In genomic region chr9:13483199-13484068, GRCm38 (mm10) we compare ENCODE assay signal across 9 mouse cellular contexts. TPM values are rescaled to one million over a fixed set of nuclear protein-coding genes. Genes with fewer than 3 reads are reported as not detected.
A peak's percentile ranks its signal among the peaks of the same experiment; 100 is the strongest.
DNase-seq lines count a peak whose midpoint lies in the region; ATAC-seq and TF ChIP-seq lines count a peak whose summit lies in the region.
"Had no signal": no experiment of that assay in that cellular context is flagged by ENCODE, and none has a peak within 500 bp of the region (broad histone marks: within the 10 kb centered on the region; RNA-seq: fewer than 3 reads in every experiment).

No protein-coding gene starts in this region.

- ATAC-seq in hindbrain, embryonic 11.5 days (ENCODE audit: low FRiP score) = 0 out of 2 replicates have a peak, but pooled peaks have one; percentile 49
- ATAC-seq in hindbrain, embryonic 13.5 days (ENCODE audit: low FRiP score) = no peak
- peak; percentile 41; the same call in 1 of the 2 replicates for ATAC-seq in neural tube, embryonic 14.5 days (ENCODE audit: low read depth)
- no peak for ATAC-seq in neural tube, embryonic 15.5 days (ENCODE audit: low FRiP score)
- 0 out of 2 replicates have a peak, but pooled peaks have one; percentile 49 for ATAC-seq in hindbrain, postnatal 0 days

- H3K36me3 ChIP-seq in hindbrain, embryonic 11.5 days (ENCODE audit: control insufficient read depth, insufficient read depth, low read length) = no peaks in the 10 kb centered on the region
- H3K36me3 ChIP-seq in hindbrain, embryonic 13.5 days = no peaks in the 10 kb centered on the region
- no peaks in the 10 kb centered on the region for H3K36me3 ChIP-seq in neural tube, embryonic 14.5 days (ENCODE audit: control insufficient read depth, insufficient read depth, low read length)
- H3K36me3 ChIP-seq in neural tube, embryonic 15.5 days = no peaks in the 10 kb centered on the region
- H3K36me3 ChIP-seq in hindbrain, postnatal 0 days (ENCODE audit: insufficient read depth, low read length) = no peaks in the 10 kb centered on the region

- peaks cover 3% of the 10 kb centered on the region; the same call in 1 of the 2 replicates for H3K4me1 ChIP-seq in hindbrain, embryonic 11.5 days (replicated peaks; ENCODE audit: control insufficient read depth, insufficient read depth, low read length)
- peaks cover 33% of the 10 kb centered on the region for H3K4me1 ChIP-seq in hindbrain, embryonic 13.5 days (replicated peaks)
- peaks cover 4% of the 10 kb centered on the region; the same call in 1 of the 2 replicates for H3K4me1 ChIP-seq in neural tube, embryonic 14.5 days (ENCODE audit: control insufficient read depth, insufficient read depth, low read length)
- H3K4me1 ChIP-seq in neural tube, embryonic 15.5 days = peaks cover 22% of the 10 kb centered on the region
- 0 out of 2 replicates have a peak, but pooled peaks cover 10% of the 10 kb centered on the region for H3K4me1 ChIP-seq in hindbrain, postnatal 0 days (ENCODE audit: insufficient read depth, low read length)

- H3K27me3 ChIP-seq in hindbrain, embryonic 11.5 days (ENCODE audit: control insufficient read depth, insufficient read depth, low read length) = no peaks in the 10 kb centered on the region
- H3K27me3 ChIP-seq in hindbrain, embryonic 13.5 days = no peaks in the 10 kb centered on the region
- H3K27me3 ChIP-seq in neural tube, embryonic 14.5 days (ENCODE audit: control insufficient read depth, insufficient read depth, low read length) = no peaks in the 10 kb centered on the region
- no peaks in the 10 kb centered on the region for H3K27me3 ChIP-seq in neural tube, embryonic 15.5 days (replicated peaks)
- H3K27me3 ChIP-seq in hindbrain, postnatal 0 days (ENCODE audit: insufficient read depth, low read length) = no peaks in the 10 kb centered on the region

- WGBS in hindbrain, embryonic 11.5 days = 74% methylated on average over 5 of the region's 5 CpGs
- WGBS in hindbrain, embryonic 13.5 days = 65% methylated on average over 5 of the region's 5 CpGs
- 57% methylated on average over 5 of the region's 5 CpGs for WGBS in neural tube, embryonic 14.5 days
- WGBS in neural tube, embryonic 15.5 days = 63% methylated on average over 5 of the region's 5 CpGs
- 56% methylated on average over 5 of the region's 5 CpGs for WGBS in hindbrain, postnatal 0 days

- no peak for TF ChIP-seq CTCF in hindbrain, postnatal 0 days (IDR thresholded peaks at IDR 0.05; ENCODE audit: low read depth)

- peak; percentile 8 for DNase-seq in hindbrain, embryonic 11.5 days (ENCODE audit: low spot score)
- DNase-seq in hindbrain, postnatal 0 days (ENCODE audit: low spot score) = no peak
- DNase-seq in frontal cortex, postnatal 25 days (ENCODE audit: low spot score in 2 of 2) = no peak
- no peak for DNase-seq in adrenal gland, adult (ENCODE audit: inconsistent age in 2 of 2, low spot score in 1 of 2)

- H3K4me2 ChIP-seq in hindbrain, embryonic 11.5 days (replicated peaks; ENCODE audit: low read depth, low read length) = no peak overlapping the region
- H3K4me2 ChIP-seq in hindbrain, embryonic 13.5 days = no peak overlapping the region
- no peak overlapping the region for H3K4me2 ChIP-seq in neural tube, embryonic 14.5 days (ENCODE audit: low read depth, low read length)
- no peak overlapping the region for H3K4me2 ChIP-seq in neural tube, embryonic 15.5 days
- H3K4me2 ChIP-seq in hindbrain, postnatal 0 days (ENCODE audit: low read depth, low read length) = no peak overlapping the region

- 0 out of 2 replicates have a peak overlapping the region, but pooled peaks have one; percentile 4 for H3K27ac ChIP-seq in hindbrain, embryonic 11.5 days (ENCODE audit: low read depth, low read length)
- H3K27ac ChIP-seq in hindbrain, embryonic 13.5 days = no peak overlapping the region
- H3K27ac ChIP-seq in neural tube, embryonic 14.5 days (ENCODE audit: low read depth, low read length) = no peak overlapping the region
- no peak overlapping the region for H3K27ac ChIP-seq in neural tube, embryonic 15.5 days (replicated peaks)
- no peak overlapping the region for H3K27ac ChIP-seq in hindbrain, postnatal 0 days

- H3K9ac ChIP-seq in hindbrain, embryonic 11.5 days (ENCODE audit: low read depth, low read length) = no peak overlapping the region
- no peak overlapping the region for H3K9ac ChIP-seq in hindbrain, embryonic 13.5 days
- no peak overlapping the region for H3K9ac ChIP-seq in neural tube, embryonic 14.5 days (replicated peaks; ENCODE audit: low read depth, low read length)
- no peak overlapping the region for H3K9ac ChIP-seq in neural tube, embryonic 15.5 days (replicated peaks)
- no peak overlapping the region for H3K9ac ChIP-seq in hindbrain, postnatal 0 days (replicated peaks; ENCODE audit: low read length)

- H3K4me3 ChIP-seq in hindbrain, embryonic 11.5 days (ENCODE audit: low read depth, low read length) = no peak overlapping the region
- H3K4me3 ChIP-seq in hindbrain, embryonic 13.5 days = no peak overlapping the region
- H3K4me3 ChIP-seq in neural tube, embryonic 14.5 days (ENCODE audit: low read depth, low read length) = no peak overlapping the region
- H3K4me3 ChIP-seq in neural tube, embryonic 15.5 days (replicated peaks) = no peak overlapping the region
- no peak overlapping the region for H3K4me3 ChIP-seq in hindbrain, postnatal 0 days (ENCODE audit: low read length)

- H3K9me3 ChIP-seq in hindbrain, embryonic 11.5 days (ENCODE audit: control insufficient read depth, low read length) = no peaks in the 10 kb centered on the region
- H3K9me3 ChIP-seq in hindbrain, embryonic 13.5 days = no peaks in the 10 kb centered on the region
- H3K9me3 ChIP-seq in neural tube, embryonic 14.5 days (ENCODE audit: control insufficient read depth, low read length) = no peaks in the 10 kb centered on the region
- H3K9me3 ChIP-seq in neural tube, embryonic 15.5 days (replicated peaks) = no peaks in the 10 kb centered on the region
- H3K9me3 ChIP-seq in hindbrain, postnatal 0 days (ENCODE audit: low read length) = no peaks in the 10 kb centered on the region

RNA-seq across cellular contexts. Expression of gene Gm17571, which starts 36.9 kb away (rescaled TPM):
- polyA plus RNA-seq in hindbrain, embryonic 11.5 days (2014; fragmentation: Nextera tagmentation; extraction: Ambion mirVana) = not detected in 2 replicates
- not detected in 2 replicates for polyA plus RNA-seq in hindbrain, embryonic 13.5 days (2015; fragmentation: Nextera tagmentation; extraction: Ambion mirVana)
- polyA plus RNA-seq in neural tube, embryonic 14.5 days (2014; fragmentation: Nextera tagmentation; extraction: Ambion mirVana) = not detected in 2 replicates
- polyA plus RNA-seq in neural tube, embryonic 15.5 days (2015; fragmentation: Nextera tagmentation; extraction: Ambion mirVana) = not detected in 2 replicates
- not detected in 2 replicates for total RNA-seq in hindbrain, postnatal 0 days (2014; rRNA removed)
- not detected in 2 replicates for polyA plus RNA-seq in hindbrain, postnatal 0 days (2015; fragmentation: Nextera tagmentation; extraction: Ambion mirVana)
- polyA plus RNA-seq: large intestine, adult 2 months; liver, embryonic 16.5 days had no signal

Comparison
In these comparisons a context has a peak if more than half of its experiments do, and no peak if none do; other contexts are left out.
1. ATAC-seq: peak in hindbrain, embryonic 11.5 days (single experiment), neural tube, embryonic 14.5 days (single experiment) and hindbrain, postnatal 0 days (single experiment); none in hindbrain, embryonic 13.5 days (single experiment) and neural tube, embryonic 15.5 days (single experiment).